Mouse (Mus musculus) myocyte (in vitro differentiated cells): ENCODE results near the gene Cap2. TPM values are rescaled to one million over a fixed set of nuclear protein-coding genes. Genes with fewer than 3 reads are reported as not detected.

ENCODE experiments used
- H3K27me3 ChIP-seq: one replicate; pipeline ENCODE4 v1.6.1; 2011; ENCODE audit not compliant: control insufficient read depth, insufficient read depth, insufficient read length
- H3K36me3 ChIP-seq: one replicate; pipeline ENCODE4 v1.6.1; 2011; ENCODE audit not compliant: control insufficient read depth, insufficient read depth
- H3K4me2 ChIP-seq: one replicate; pipeline ENCODE4 v1.6.1; 2011; ENCODE audit warnings: low read depth, control low read depth
- H3K4me3 ChIP-seq: one replicate; pipeline ENCODE4 v1.5.1; 2011; ENCODE audit warnings: mild to moderate bottlenecking, control low read depth, moderate library complexity
- H3K79me2 ChIP-seq: one replicate; pipeline ENCODE4 v1.6.1; 2011; ENCODE audit not compliant: control insufficient read depth, insufficient read depth
- H3ac ChIP-seq: one replicate; pipeline ENCODE4 v1.6.1; 2011; ENCODE audit not compliant: control insufficient read depth, insufficient read length
- CEBPB ChIP-seq: IDR thresholded peaks from 2 replicates; pipeline ENCODE4 v1.6.1; 2011; ENCODE audit warnings: mild to moderate bottlenecking, moderate library complexity; ENCODE audit not compliant: poor library complexity, insufficient read depth, severe bottlenecking
- E2F4 ChIP-seq: IDR thresholded peaks from one replicate; pipeline ENCODE4 v1.6.1; 2011; ENCODE audit warnings: mild to moderate bottlenecking, control low read depth, moderate library complexity; ENCODE audit not compliant: insufficient read depth
- MAX ChIP-seq: IDR thresholded peaks from one replicate; pipeline ENCODE4 v1.6.1; 2011; ENCODE audit warnings: low read depth, mild to moderate bottlenecking, control low read depth
- MYOD1 ChIP-seq, 3 experiments: IDR thresholded peaks; one replicate each; pipeline ENCODE4 v1.6.1; 2011; ENCODE audit warnings: control low read depth in 2 of 3, low read depth in 2 of 3, mild to moderate bottlenecking in 2 of 3, moderate library complexity in 1 of 3; ENCODE audit not compliant: insufficient read length in 2 of 3, control insufficient read depth in 1 of 3
- MYOG ChIP-seq, 3 experiments: IDR thresholded peaks; one replicate each; pipeline ENCODE4 v1.6.1; 2011; ENCODE audit warnings: control low read depth in 2 of 3, low read depth in 2 of 3, mild to moderate bottlenecking in 2 of 3; ENCODE audit not compliant: insufficient read length in 2 of 3, control insufficient read depth in 1 of 3, insufficient read depth in 1 of 3
- POLR2A ChIP-seq: IDR thresholded peaks from one replicate; pipeline ENCODE4 v1.6.1; 2011; ENCODE audit warnings: low read depth, mild to moderate bottlenecking, control low read depth, moderate library complexity; ENCODE audit not compliant: insufficient read length
- POLR2AphosphoS2 ChIP-seq: IDR thresholded peaks from one replicate; pipeline ENCODE4 v1.6.1; 2011; ENCODE audit warnings: low read depth, control low read depth; ENCODE audit not compliant: insufficient read length
- REST ChIP-seq: IDR thresholded peaks from one replicate; pipeline ENCODE4 v1.6.1; 2011; ENCODE audit warnings: mild to moderate bottlenecking, control low read depth, moderate library complexity; ENCODE audit not compliant: insufficient read depth, insufficient read length
- SRF ChIP-seq: IDR thresholded peaks from one replicate; pipeline ENCODE4 v1.6.1; 2011; ENCODE audit warnings: low read depth; ENCODE audit not compliant: control insufficient read depth, insufficient read length
- TCF12 ChIP-seq: IDR thresholded peaks from one replicate; pipeline ENCODE4 v1.6.1; 2011; ENCODE audit warnings: mild to moderate bottlenecking, control low read depth; ENCODE audit not compliant: poor library complexity, insufficient read depth, severe bottlenecking
- TCF3 ChIP-seq: IDR thresholded peaks from one replicate; pipeline ENCODE4 v1.6.1; 2011; ENCODE audit warnings: low read depth, control low read depth; ENCODE audit not compliant: insufficient read length
- USF1 ChIP-seq: IDR thresholded peaks from one replicate; pipeline ENCODE4 v1.6.1; 2011; ENCODE audit warnings: low read depth, mild to moderate bottlenecking, control low read depth, moderate library complexity
- polyA plus RNA-seq: library from polyadenylated mRNA; unstranded; fragments of >200 nt; fragmentation: generic; extraction: Trizol; gene quantifications from one replicate; pipeline ENCODE4 v1.2.1, GENCODE M21; 2012; ENCODE audit warnings: missing spikeins

Gene Cap2
- polyA plus RNA-seq, 1 experiment = 47.4 TPM

DNA sequence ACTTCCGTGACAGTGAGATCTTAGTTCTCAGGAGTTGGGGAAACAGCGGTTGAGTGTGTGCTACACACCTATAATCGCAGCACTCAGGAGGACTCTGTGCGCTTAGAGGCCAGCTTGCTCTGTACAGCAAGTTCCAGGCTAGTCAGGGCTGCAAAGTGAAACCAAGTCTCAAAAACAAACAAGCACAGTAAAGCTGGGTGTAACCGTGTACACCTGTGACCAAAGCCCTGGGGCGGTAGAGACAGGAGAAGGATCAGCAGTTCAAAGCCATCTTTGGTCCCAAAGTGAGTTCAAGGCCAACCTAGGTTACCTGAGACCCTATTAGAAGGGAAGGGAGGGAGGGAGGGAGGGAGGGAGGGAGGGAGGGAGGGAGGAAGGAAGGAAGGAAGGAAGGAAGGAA, 142.5 kb downstream of the Cap2 start:
- Histone ChIP-seq H3K36me3 (no peaks in the 10 kb centered on the region), H3K4me2 (no peak overlapping the region), H3K79me2 (no peaks in the 10 kb centered on the region), H3K4me3 (no peak overlapping the region), H3K27me3 (no peaks in the 10 kb centered on the region), H3ac (no peak overlapping the region)
- TF ChIP-seq USF1 (no peak), REST (no peak), TCF3 (no peak), MYOG (IDR thresholded peaks at IDR 0.05; ENCODE audit: control insufficient read depth in 1 of 3, insufficient read depth in 1 of 3, insufficient read length in 2 of 3, low read depth in 2 of 3) (no peak), E2F4 (no peak), CEBPB (no peak), TCF12 (no peak), POLR2A (no peak), MYOD1 (IDR thresholded peaks at IDR 0.05; ENCODE audit: control insufficient read depth in 1 of 3, insufficient read length in 2 of 3, low read depth in 2 of 3) (no peak), MAX (no peak), POLR2AphosphoS2 (no peak), SRF (no peak)

DNA sequence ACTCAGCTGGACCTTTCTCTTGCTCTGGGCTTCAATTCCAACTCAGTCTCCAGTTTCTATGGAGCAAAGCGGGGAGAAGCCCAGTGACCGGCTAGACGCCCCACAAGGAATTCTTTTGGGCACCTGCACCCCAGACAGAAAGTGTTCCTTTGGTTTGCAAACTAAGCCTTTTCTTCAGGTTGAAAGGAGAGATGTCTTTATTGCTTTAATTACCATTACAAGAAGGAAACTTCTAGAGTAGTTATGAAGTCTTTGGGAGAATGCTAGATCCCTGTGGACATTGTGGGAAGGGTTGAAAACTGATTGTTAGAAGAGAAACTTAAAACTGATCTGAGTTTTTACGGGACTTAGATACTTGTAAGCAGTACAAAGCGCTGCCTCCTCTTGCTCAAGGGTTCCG, 143.8 kb downstream of the Cap2 start:
- TF ChIP-seq MYOD1 (IDR thresholded peaks at IDR 0.05; ENCODE audit: control insufficient read depth in 1 of 3, insufficient read length in 2 of 3, low read depth in 2 of 3) = no peak
- no peak for TF ChIP-seq CEBPB
- TF ChIP-seq MYOG (IDR thresholded peaks at IDR 0.05; ENCODE audit: control insufficient read depth in 1 of 3, insufficient read depth in 1 of 3, insufficient read length in 2 of 3, low read depth in 2 of 3) = no peak
- no peak overlapping the region for H3K4me3 ChIP-seq
- H3K36me3 ChIP-seq = no peaks in the 10 kb centered on the region
- no peaks in the 10 kb centered on the region for H3K27me3 ChIP-seq
- H3K4me2 ChIP-seq = no peak overlapping the region
- no peak overlapping the region for H3ac ChIP-seq
- no peaks in the 10 kb centered on the region for H3K79me2 ChIP-seq

DNA sequence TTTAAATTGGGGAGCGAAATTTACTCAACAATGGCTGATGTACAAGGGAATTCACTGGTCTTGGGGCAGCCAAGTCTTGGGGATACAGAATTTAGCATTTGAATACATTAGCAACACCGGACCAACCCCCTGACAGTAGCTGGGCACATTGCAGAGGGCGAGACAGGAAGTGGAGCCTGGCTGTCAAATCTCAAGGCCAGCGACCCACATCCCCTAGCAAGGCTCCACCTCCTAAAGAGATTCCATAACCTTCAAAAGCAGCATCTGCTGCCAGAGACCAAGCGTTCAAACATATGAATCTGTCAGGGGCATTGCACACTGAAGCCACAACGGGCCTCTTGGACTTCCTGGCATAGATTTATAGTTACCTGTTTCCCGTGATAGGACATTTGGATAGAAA, 150.2 kb downstream of the Cap2 start:
- TF ChIP-seq TCF12 (no peak), POLR2A (no peak), MYOG (IDR thresholded peaks at IDR 0.05; ENCODE audit: control insufficient read depth in 1 of 3, insufficient read depth in 1 of 3, insufficient read length in 2 of 3, low read depth in 2 of 3) (no peak), E2F4 (no peak), MAX (no peak), REST (no peak), SRF (no peak)
- no peak overlapping the region for H3K4me3 ChIP-seq
- no peak overlapping the region for H3ac ChIP-seq
- H3K36me3 ChIP-seq = no peaks in the 10 kb centered on the region
- H3K79me2 ChIP-seq = no peaks in the 10 kb centered on the region
- H3K27me3 ChIP-seq = no peaks in the 10 kb centered on the region
- H3K4me2 ChIP-seq = no peak overlapping the region

DNA sequence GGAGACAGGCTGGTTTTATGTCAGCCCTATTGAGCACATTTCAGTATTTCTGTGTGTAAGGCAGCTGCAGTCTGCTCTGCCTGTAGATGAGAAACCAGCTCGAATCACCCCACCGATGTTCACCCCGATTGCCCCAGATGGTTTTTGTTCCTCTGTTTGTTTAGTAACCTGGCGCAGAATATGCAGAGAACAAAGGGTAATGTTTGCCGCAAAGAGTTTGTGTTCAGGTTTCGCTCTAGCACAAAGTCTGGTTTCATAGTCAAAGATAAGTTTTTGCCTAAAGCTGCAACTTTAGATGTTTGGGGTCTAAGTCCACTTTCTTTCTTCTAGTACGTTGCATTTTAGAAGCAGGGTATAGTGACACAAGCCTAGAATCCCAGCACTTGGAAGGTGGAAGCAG, 151.0 kb downstream of the Cap2 start:
- Histone ChIP-seq H3K4me2 (no peak overlapping the region), H3ac (no peak overlapping the region), H3K27me3 (no peaks in the 10 kb centered on the region), H3K36me3 (no peaks in the 10 kb centered on the region), H3K79me2 (no peaks in the 10 kb centered on the region), H3K4me3 (no peak overlapping the region)
- no peak for TF ChIP-seq TCF12
- no peak for TF ChIP-seq MYOG (IDR thresholded peaks at IDR 0.05; ENCODE audit: control insufficient read depth in 1 of 3, insufficient read depth in 1 of 3, insufficient read length in 2 of 3, low read depth in 2 of 3)
- TF ChIP-seq MYOD1 (IDR thresholded peaks at IDR 0.05; ENCODE audit: control insufficient read depth in 1 of 3, insufficient read length in 2 of 3, low read depth in 2 of 3) = no peak
- no peak for TF ChIP-seq TCF3
- TF ChIP-seq CEBPB = no peak
- no peak for TF ChIP-seq USF1
- TF ChIP-seq REST = no peak
- TF ChIP-seq POLR2A = no peak
- TF ChIP-seq MAX = no peak
- TF ChIP-seq SRF = no peak
- TF ChIP-seq POLR2AphosphoS2 = no peak
- TF ChIP-seq E2F4 = no peak

DNA sequence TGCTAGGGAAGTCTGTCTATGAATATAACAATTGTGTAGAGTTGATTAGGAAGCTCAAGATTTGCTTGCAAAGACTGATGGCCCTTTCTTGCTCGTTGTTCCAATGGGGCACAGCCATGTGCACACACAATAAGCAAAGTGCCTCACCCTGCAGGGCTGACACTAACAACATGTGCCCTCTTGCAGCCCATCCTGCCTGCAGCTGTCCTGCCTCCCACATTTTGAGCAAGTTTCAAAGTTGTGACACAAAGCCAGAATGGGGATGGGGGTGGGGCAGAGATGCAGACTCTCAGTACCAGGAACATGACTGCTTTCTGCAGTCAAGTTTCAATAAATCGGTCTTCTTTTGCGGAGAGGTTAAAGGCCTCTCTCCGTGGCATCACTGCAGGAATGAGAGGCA, 152.0 kb downstream of the Cap2 start:
- no peaks in the 10 kb centered on the region for H3K27me3 ChIP-seq
- no peaks in the 10 kb centered on the region for H3K79me2 ChIP-seq
- H3ac ChIP-seq = no peak overlapping the region
- H3K4me3 ChIP-seq = no peak overlapping the region
- TF ChIP-seq CEBPB = no peak
- TF ChIP-seq TCF3 = peak; percentile 24
- no peak for TF ChIP-seq POLR2AphosphoS2
- no peak for TF ChIP-seq USF1
- no peak for TF ChIP-seq SRF
- no peak for TF ChIP-seq MAX
- peak; percentile 12 to 95 (median 85) for TF ChIP-seq MYOG (IDR thresholded peaks at IDR 0.05; ENCODE audit: control insufficient read depth in 1 of 3, insufficient read depth in 1 of 3, insufficient read length in 2 of 3, low read depth in 2 of 3)
- TF ChIP-seq REST = no peak
- TF ChIP-seq TCF12 = peak; percentile 47
- TF ChIP-seq POLR2A = no peak
- TF ChIP-seq E2F4 = no peak
- peak in 2 of 3 experiments; percentile 82 to 91 for TF ChIP-seq MYOD1 (IDR thresholded peaks at IDR 0.05; ENCODE audit: control insufficient read depth in 1 of 3, insufficient read length in 2 of 3, low read depth in 2 of 3)
- no peaks in the 10 kb centered on the region for H3K36me3 ChIP-seq
- H3K4me2 ChIP-seq = no peak overlapping the region
